Mouse (Mus musculus): Measurements from ENCODE around the gene Gpr132. TPM values are rescaled to one million over a fixed set of nuclear protein-coding genes. Genes with fewer than 3 reads are reported as not detected.
"Not testable (repeated sequence)": the region's sequence is repeated elsewhere in the genome, so short reads cannot be mapped to it uniquely, and the experiment has no call there.

Gpr132 gene
- polyA plus RNA-seq, 1 experiment from 2014 or later: 0.15 TPM

DNA sequence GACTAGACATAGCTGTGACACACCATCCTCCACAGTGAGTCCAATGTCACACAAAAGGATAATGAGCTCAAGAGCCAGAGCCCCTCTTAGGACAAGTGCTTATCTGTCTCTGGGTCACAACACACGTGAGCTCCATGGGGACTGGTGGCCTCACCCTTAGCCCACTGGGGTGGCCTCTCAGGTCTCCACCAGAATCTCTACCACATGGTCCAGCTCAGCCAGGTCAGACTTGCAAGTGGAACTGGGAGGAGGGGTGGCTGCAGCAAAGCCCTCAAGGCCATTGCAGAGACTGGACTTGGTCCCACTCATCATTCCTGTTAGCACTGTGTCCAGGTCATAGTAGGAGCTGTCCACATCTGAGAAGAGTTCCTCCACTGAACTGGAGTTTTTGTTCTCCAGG lies 46.8 kb downstream of the Gpr132 start:
- 59% methylated on average over 1 of the region's 1 CpGs for WGBS
- Histone ChIP-seq H3K4me1 (ENCODE audit: control insufficient read depth, insufficient read depth, low read length) (peaks cover 3% of the 10 kb centered on the region; the same call in 1 of the 2 replicates), H3K4me3 (ENCODE audit: low read depth, low read length) (no peak overlapping the region), H3K27ac (replicated peaks; ENCODE audit: low read depth, low read length) (no peak overlapping the region), H3K9ac (replicated peaks; ENCODE audit: low read length) (no peak overlapping the region), H3K9me3 (replicated peaks; ENCODE audit: control insufficient read depth, low read length) (no peaks in the 10 kb centered on the region), H3K4me2 (ENCODE audit: low read depth, low read length) (no peak overlapping the region), H3K36me3 (replicated peaks; ENCODE audit: control insufficient read depth, insufficient read depth, low read depth, low read length) (peaks cover 21% of the 10 kb centered on the region), H3K27me3 (ENCODE audit: control insufficient read depth, insufficient read depth, low read length) (no peaks in the 10 kb centered on the region)
- DNase-seq (ENCODE audit: low spot score): no peak
- no peak for ATAC-seq (replicated peaks; ENCODE audit: insufficient number of reproducible peaks, low FRiP score, low TSS enrichment, low read depth)

DNA sequence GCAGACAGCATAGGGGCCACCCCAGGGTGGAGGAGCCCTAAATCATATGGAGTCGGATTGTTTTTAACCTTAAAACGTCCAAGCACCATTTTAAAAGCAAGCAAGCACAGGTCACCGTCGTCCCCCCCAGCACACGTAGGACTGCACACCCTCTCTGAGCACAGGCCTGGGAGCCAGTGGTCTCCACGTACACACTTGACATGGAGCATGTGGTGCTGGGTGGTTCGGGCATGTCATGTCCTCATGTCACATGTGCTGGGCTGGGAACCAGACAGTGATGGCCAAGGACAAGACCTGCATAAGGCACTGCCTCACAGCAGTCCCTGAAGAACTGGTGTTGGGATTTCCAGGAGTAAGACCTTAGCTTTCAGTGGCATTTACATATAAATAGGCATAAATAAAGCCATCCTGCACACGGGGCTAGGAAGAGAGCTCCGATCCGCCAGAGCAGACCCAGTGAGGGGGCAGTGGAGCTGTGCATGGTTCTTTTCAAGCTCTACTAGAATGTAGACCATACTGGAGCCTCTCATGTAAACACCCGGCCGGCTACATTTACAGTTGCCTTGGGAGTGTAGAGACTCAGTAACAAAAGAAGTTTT lies 47.5 kb downstream of the Gpr132 start:
- Histone ChIP-seq H3K27me3 (ENCODE audit: control insufficient read depth, insufficient read depth, low read length) (no peaks in the 10 kb centered on the region), H3K9me3 (replicated peaks; ENCODE audit: control insufficient read depth, low read length) (no peaks in the 10 kb centered on the region), H3K4me1 (ENCODE audit: control insufficient read depth, insufficient read depth, low read length) (peaks cover 3% of the 10 kb centered on the region; the same call in 1 of the 2 replicates), H3K4me3 (ENCODE audit: low read depth, low read length) (no peak overlapping the region), H3K27ac (replicated peaks; ENCODE audit: low read depth, low read length) (no peak overlapping the region), H3K4me2 (ENCODE audit: low read depth, low read length) (no peak overlapping the region), H3K9ac (replicated peaks; ENCODE audit: low read length) (no peak overlapping the region), H3K36me3 (replicated peaks; ENCODE audit: control insufficient read depth, insufficient read depth, low read depth, low read length) (peaks cover 21% of the 10 kb centered on the region)
- ATAC-seq (replicated peaks; ENCODE audit: insufficient number of reproducible peaks, low FRiP score, low TSS enrichment, low read depth) (no peak), DNase-seq (ENCODE audit: low spot score) (no peak)
- WGBS: 91% methylated on average over 12 of the region's 12 CpGs

DNA sequence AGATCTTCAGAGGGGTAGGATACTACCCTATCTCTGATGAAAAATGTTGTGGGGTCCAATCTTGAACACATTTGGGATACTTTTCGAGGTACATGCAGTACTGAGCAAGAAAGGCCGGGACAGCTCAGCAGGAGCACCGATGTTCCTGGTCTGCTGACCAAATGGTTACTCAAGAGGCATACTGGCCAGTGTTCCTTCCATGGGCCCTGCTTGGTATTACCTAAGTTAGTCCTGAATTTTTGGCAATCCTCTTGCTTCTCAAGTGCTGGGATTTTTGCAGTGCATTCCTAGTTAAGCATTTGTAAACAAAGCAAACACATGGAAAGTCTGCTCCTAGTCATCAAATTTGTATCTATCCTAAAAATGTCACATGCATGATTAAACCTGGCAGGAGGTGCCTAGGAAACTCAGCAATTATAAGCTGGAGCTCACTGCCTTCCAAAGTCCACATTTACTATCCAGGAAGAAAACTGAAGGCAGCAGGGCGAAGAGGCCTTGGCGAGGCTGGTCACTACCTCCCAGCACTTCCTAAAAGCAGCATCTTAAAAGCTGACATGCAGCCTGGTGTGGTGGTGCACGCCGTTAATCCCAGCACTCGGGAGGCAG lies 48.9 kb downstream of the Gpr132 start:
- ATAC-seq (replicated peaks; ENCODE audit: insufficient number of reproducible peaks, low FRiP score, low TSS enrichment, low read depth): no peak

DNA sequence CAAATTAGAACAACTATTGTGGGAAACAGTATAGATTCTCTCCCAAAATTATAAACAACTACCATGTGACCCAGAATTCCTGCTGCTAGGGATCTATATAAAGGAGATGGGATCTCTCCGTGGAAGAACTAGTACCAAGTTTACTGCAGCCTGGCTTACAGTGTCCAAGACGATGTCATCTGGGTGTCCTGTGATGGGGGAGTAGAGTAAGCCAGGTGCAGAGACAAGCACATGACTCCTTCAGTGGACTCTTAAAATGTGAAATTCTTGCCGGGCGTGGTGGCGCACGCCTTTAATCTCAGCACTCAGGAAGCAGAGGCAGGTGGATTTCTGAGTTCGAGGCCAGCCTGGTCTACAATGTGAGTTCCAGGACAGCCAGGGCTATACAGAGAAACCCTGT lies 51.2 kb downstream of the Gpr132 start:
- H3K9ac ChIP-seq (replicated peaks; ENCODE audit: low read length); H3K4me2 ChIP-seq (ENCODE audit: low read depth, low read length); DNase-seq (ENCODE audit: low spot score); H3K4me3 ChIP-seq (ENCODE audit: low read depth, low read length); ATAC-seq (replicated peaks; ENCODE audit: insufficient number of reproducible peaks, low FRiP score, low TSS enrichment, low read depth); H3K9me3 ChIP-seq (replicated peaks; ENCODE audit: control insufficient read depth, low read length); H3K27me3 ChIP-seq (ENCODE audit: control insufficient read depth, insufficient read depth, low read length); H3K4me1 ChIP-seq (ENCODE audit: control insufficient read depth, insufficient read depth, low read length); H3K27ac ChIP-seq (replicated peaks; ENCODE audit: low read depth, low read length): not testable (repeated sequence)
- 86% methylated on average over 7 of the region's 7 CpGs for WGBS
- H3K36me3 ChIP-seq (replicated peaks; ENCODE audit: control insufficient read depth, insufficient read depth, low read depth, low read length): peaks cover 21% of the 10 kb centered on the region

More for the DNA sequence above, 48.9 kb downstream of the Gpr132 start:
- H3K9ac ChIP-seq (replicated peaks; ENCODE audit: low read length): no peak overlapping the region
- H3K36me3 ChIP-seq (replicated peaks; ENCODE audit: control insufficient read depth, insufficient read depth, low read depth, low read length): peaks cover 21% of the 10 kb centered on the region
- WGBS: 92% methylated on average over 8 of the region's 8 CpGs
- no peak overlapping the region for H3K27ac ChIP-seq (replicated peaks; ENCODE audit: low read depth, low read length)
- H3K4me1 ChIP-seq (ENCODE audit: control insufficient read depth, insufficient read depth, low read length): peaks cover 3% of the 10 kb centered on the region; the same call in 1 of the 2 replicates
- H3K4me2 ChIP-seq (ENCODE audit: low read depth, low read length): no peak overlapping the region
- H3K9me3 ChIP-seq (replicated peaks; ENCODE audit: control insufficient read depth, low read length): no peaks in the 10 kb centered on the region
- DNase-seq (ENCODE audit: low spot score): no peak
- no peaks in the 10 kb centered on the region for H3K27me3 ChIP-seq (ENCODE audit: control insufficient read depth, insufficient read depth, low read length)
- no peak overlapping the region for H3K4me3 ChIP-seq (ENCODE audit: low read depth, low read length)

DNA sequence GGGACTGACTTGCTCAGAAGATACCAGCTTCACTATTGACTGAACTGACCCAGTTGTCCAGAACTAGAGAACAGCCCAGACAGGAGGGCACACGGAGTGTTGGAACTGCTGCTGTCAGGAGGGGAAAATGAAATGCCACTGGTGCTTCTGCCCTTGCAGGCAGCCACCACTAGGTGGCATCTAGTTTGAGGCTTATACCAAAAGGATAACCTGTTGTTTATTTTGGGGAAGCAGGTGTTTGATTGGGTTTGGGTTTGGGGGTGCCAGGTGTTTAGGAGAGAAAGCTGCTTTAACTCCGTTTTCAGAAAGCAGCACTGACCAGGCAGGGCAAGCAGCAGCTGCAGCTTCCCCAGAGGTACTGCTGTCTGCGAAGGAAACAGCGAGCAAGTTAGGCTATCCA lies 51.7 kb downstream of the Gpr132 start:
- H3K4me2 ChIP-seq (ENCODE audit: low read depth, low read length): no peak overlapping the region
- H3K9me3 ChIP-seq (replicated peaks; ENCODE audit: control insufficient read depth, low read length): no peaks in the 10 kb centered on the region
- H3K9ac ChIP-seq (replicated peaks; ENCODE audit: low read length): no peak overlapping the region
- no peaks in the 10 kb centered on the region for H3K4me1 ChIP-seq (ENCODE audit: control insufficient read depth, insufficient read depth, low read length)
- ATAC-seq (replicated peaks; ENCODE audit: insufficient number of reproducible peaks, low FRiP score, low TSS enrichment, low read depth) (no peak), DNase-seq (ENCODE audit: low spot score) (peak; percentile 58)
- H3K36me3 ChIP-seq (replicated peaks; ENCODE audit: control insufficient read depth, insufficient read depth, low read depth, low read length): peaks cover 15% of the 10 kb centered on the region
- no peak overlapping the region for H3K27ac ChIP-seq (replicated peaks; ENCODE audit: low read depth, low read length)
- no peak overlapping the region for H3K4me3 ChIP-seq (ENCODE audit: low read depth, low read length)
- H3K27me3 ChIP-seq (ENCODE audit: control insufficient read depth, insufficient read depth, low read length): no peaks in the 10 kb centered on the region
- 59% methylated on average over 4 of the region's 4 CpGs for WGBS

DNA sequence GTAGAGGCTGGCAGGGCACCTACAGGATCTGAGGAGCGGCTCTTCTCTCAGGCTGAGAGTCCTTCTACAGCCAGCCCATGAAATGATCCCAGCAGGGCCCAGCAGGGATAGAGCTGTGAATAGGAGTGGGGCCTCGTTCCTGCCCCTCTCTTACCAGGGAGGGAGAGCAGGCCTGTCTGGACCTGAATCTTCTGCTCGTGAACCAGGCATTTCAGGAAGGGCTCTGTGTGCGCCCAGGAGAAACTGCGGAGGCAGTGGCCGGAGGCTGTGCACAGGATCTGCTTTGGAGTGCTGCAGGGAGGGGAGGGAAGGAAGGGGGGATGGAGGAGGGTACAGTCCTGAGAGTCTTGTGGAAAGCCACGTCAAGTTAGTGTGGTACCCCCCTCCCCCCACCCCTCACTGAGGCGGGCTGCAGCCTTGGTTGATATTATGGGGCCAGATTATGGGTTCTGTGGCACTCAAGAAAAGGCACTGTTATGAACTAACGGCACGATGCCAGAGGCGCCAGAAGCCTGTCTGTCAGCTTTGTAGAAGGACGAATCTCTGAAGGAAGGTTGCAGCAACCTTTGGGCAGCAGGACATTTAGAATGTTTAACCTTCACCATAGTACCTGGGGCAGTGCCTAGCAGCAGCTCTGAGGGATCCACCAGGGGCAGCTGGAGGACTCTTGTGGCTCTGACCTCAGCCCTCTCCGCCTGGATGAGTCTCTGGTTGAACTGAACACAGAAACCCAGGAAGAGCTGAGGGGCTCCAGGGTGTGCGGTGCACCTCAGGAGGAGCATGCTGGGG lies 53.2 kb downstream of the Gpr132 start:
- Histone ChIP-seq H3K4me2 (ENCODE audit: low read depth, low read length) (no peak overlapping the region), H3K4me3 (ENCODE audit: low read depth, low read length) (no peak overlapping the region), H3K36me3 (replicated peaks; ENCODE audit: control insufficient read depth, insufficient read depth, low read depth, low read length) (peaks cover 11% of the 10 kb centered on the region), H3K27ac (replicated peaks; ENCODE audit: low read depth, low read length) (no peak overlapping the region), H3K9ac (replicated peaks; ENCODE audit: low read length) (no peak overlapping the region), H3K9me3 (replicated peaks; ENCODE audit: control insufficient read depth, low read length) (no peaks in the 10 kb centered on the region), H3K27me3 (ENCODE audit: control insufficient read depth, insufficient read depth, low read length) (no peaks in the 10 kb centered on the region), H3K4me1 (ENCODE audit: control insufficient read depth, insufficient read depth, low read length) (no peaks in the 10 kb centered on the region)
- DNase-seq (ENCODE audit: low spot score): no peak
- ATAC-seq (replicated peaks; ENCODE audit: insufficient number of reproducible peaks, low FRiP score, low TSS enrichment, low read depth): no peak
- whole genome bisulfite sequencing: 79% methylated on average over 14 of the region's 14 CpGs

DNA sequence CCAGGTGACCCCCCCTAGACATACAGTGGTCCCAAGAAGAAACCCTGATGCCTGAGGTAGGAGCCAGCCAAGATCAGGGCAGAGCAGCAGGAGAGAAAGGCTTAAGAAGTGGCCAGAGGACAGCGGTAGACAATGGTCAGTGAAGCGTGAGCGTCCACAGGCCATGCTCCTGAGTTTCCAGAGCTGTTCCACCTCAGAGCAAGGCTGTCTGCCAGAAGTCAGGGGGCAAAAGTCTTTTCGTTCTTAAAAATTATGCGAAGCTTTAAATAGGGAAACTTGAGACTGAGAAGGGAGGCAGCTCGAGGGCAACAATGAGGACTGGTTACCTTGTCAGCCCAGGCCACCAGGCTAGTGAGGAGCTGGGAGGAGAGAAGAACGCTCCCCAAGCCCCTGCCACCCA lies 54.7 kb downstream of the Gpr132 start:
- no peak for DNase-seq (ENCODE audit: low spot score)
- 87% methylated on average over 7 of the region's 7 CpGs for WGBS
- ATAC-seq (replicated peaks; ENCODE audit: insufficient number of reproducible peaks, low FRiP score, low TSS enrichment, low read depth): no peak
- Histone ChIP-seq H3K27me3 (ENCODE audit: control insufficient read depth, insufficient read depth, low read length) (no peaks in the 10 kb centered on the region), H3K9me3 (replicated peaks; ENCODE audit: control insufficient read depth, low read length) (no peaks in the 10 kb centered on the region), H3K4me2 (ENCODE audit: low read depth, low read length) (no peak overlapping the region), H3K4me1 (ENCODE audit: control insufficient read depth, insufficient read depth, low read length) (no peaks in the 10 kb centered on the region), H3K27ac (replicated peaks; ENCODE audit: low read depth, low read length) (no peak overlapping the region), H3K4me3 (ENCODE audit: low read depth, low read length) (no peak overlapping the region), H3K36me3 (replicated peaks; ENCODE audit: control insufficient read depth, insufficient read depth, low read depth, low read length) (peaks cover under 1% of the 10 kb centered on the region), H3K9ac (replicated peaks; ENCODE audit: low read length) (no peak overlapping the region)
